Mouse (Mus musculus) regulatory T cell (primary cell): ENCODE results near the gene Gm47996.

Experiments used
- in situ Hi-C: fragments of 300-600 bp; cut with MboI, MseI; formaldehyde crosslinking; loops from one replicate; pipeline ENCODE4 v1.15.1; 2025; ENCODE audit warnings: high pct_unique_total_duplicates

Gene Gm47996

GRCm38 (mm10) chr1:151250109-151250508 is 40.2 kb downstream of the Gm47996 start:
- in situ Hi-C loops, result loop anchor here (5.0 kb wide), 1 partner anchor 67 kb away; no protein-coding TSS in a partner anchor

GRCm38 (mm10) chr1:151250529-151251193 is 40.7 kb downstream of the Gm47996 start:
- in situ Hi-C loops, result loop anchor here (5.0 kb wide), 1 partner anchor 67 kb away; no protein-coding TSS in a partner anchor

- in situ Hi-C loops, result loop anchor here (5.0 kb wide), 1 partner anchor 66 kb away; no protein-coding TSS in a partner anchor
Measured at GRCm38 (mm10) chr1:151251194-151252010, 41.5 kb downstream of the Gm47996 start.

- in situ Hi-C loops, result no loop called here
Measured at GRCm38 (mm10) chr1:151255422-151255821, 45.5 kb downstream of the Gm47996 start.

GRCm38 (mm10) chr1:151258090-151258954 is 48.4 kb downstream of the Gm47996 start:
- in situ Hi-C loops, result no loop called here

GRCm38 (mm10) chr1:151259061-151259460 is 49.1 kb downstream of the Gm47996 start:
- in situ Hi-C loops, result no loop called here
